Mouse (Mus musculus): Measurements from ENCODE around the gene Fam227a.
"Not testable (repeated sequence)": the region's sequence is repeated elsewhere in the genome, so short reads cannot be mapped to it uniquely, and the experiment has no call there.

Fam227a gene

DNA sequence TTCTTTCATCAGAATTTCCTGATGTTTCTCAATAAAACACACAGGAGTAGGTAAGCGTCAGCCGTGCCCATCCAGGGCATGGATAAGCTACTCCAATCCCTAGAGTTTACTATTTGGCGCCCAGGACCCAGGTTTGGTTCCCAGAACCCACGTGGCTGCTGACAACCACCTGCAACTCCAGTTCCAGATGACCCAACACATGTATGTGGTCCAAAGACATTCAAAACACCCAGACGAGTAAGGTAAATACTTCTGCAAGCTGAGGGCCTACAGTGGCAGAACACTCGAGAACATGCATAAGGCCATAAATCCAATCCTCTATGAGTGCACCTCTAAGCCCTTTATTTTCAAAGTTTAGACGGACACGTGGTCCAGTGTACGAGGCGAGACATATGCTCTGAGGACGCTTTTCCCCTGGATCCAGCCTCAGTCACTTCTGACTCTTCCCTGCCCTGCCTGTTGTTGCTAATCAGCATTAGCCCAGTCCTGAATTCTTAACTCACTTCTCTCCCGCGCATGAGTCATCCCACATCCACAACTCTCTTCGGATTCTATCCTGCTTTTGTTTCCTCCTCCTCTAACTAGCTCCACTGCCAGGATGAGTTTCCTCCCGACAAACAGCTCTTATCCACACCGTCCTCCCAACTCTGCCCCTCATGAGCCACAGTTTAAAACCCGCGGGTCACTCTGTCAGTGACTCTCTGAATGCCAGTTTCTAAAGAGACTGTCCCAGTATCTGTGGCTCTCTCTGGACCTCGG is 25.1 kb upstream of the Fam227a start:
- DNase-seq (ENCODE audit: low spot score), result no peak

DNA sequence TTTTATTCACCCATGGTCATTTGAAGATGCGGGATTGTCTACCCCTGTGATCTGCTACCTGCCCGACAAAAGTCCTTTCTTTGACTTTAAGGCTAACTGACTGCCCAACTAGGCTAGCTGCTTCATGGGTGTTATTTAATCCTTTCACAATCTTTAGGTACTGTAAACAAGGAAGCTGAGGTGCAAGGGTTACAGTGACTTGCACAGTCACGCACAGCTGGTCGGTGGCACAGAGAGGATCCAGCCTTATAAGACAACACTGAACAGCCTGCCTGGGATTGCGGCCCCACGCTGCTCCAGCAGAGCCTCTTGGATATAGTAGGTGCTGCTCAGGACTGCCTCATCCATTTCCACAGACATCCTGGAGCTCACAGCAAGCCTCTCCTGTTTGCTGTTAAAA is 24.4 kb upstream of the Fam227a start:
- DNase-seq (ENCODE audit: low spot score), result no peak

DNA sequence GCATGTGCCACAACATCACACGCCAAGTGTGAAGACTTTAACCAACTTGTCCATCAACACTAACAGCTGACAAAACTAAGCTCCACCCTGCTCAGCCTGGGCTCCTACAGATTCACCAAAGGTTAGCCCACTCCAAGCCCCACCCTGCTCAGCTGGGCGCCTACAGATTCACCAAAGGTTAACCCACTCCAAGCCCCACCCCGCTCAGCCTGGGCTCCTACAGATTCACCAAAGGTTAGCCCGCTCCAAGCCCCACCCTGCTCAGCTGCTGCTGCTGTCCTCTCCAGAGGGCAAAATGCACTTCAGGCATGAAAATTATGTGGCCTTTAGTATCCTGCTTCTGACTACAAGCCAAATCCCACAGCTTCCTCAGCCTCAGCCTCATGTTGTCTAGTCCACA is 23.2 kb upstream of the Fam227a start:
- no peak for DNase-seq (ENCODE audit: low spot score)

DNA sequence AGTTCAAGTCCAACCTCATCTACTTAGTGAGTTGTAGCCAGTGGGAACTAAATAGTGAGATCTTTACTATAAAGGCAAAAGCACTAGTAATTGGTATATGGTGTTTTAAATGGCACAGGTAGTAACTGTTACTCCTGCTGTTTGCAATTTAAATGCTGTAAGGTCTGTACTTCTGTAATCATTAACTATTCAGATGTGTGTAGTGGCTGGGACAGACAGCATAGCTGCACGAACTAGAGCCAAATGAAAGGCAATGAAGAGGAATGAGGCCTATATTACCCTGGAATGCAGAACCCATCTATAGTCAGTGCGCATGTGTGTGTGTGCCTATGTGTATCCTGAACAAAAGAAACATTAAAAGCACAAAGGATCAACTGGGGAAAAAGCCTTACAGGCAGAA is 19.2 kb upstream of the Fam227a start:
- DNase-seq (ENCODE audit: low spot score), result no peak

DNA sequence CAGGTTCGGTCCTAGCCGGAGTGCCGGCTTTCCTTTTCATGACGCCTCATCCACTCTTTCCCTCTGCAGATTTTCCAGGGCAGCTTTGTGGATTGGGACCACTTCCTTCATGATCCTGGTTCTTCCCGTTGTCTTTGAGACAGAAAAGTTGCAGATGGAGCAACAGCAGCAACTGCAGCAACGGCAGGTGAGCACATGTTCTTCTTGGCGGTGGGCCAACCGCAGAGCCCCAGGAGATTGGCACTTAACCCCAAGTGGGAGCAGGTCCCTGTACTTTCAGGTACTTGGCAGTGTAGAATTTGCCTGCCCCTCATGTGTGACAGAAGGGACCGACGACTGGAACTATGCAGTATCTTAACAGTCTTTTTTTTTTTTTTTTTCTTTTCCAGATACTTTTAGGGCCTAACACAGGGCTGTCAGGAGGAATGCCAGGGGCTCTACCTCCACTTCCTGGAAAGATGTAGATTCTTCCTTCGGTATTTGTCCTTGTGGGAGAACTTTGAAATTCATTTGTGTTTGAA is 13.1 kb upstream of the Fam227a start:
- DNase-seq (ENCODE audit: low spot score), result not testable (repeated sequence)

DNA sequence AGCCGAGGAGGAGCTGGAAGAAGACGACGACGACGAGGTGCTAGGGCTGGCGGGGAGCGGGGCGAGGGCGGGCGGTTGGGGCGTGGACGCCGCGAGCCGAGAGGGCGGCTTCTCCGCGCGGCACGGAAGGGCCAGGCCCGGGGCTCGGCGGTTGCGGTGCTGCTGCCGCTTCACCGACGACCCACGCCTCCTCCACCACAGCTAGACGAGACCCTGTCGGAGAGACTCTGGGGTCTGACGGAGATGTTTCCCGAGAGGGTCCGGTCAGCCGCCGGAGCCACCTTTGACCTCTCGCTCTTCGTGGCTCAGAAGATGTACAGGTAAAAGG is 12.2 kb upstream of the Fam227a start:
- no peak for DNase-seq (ENCODE audit: low spot score)

DNA sequence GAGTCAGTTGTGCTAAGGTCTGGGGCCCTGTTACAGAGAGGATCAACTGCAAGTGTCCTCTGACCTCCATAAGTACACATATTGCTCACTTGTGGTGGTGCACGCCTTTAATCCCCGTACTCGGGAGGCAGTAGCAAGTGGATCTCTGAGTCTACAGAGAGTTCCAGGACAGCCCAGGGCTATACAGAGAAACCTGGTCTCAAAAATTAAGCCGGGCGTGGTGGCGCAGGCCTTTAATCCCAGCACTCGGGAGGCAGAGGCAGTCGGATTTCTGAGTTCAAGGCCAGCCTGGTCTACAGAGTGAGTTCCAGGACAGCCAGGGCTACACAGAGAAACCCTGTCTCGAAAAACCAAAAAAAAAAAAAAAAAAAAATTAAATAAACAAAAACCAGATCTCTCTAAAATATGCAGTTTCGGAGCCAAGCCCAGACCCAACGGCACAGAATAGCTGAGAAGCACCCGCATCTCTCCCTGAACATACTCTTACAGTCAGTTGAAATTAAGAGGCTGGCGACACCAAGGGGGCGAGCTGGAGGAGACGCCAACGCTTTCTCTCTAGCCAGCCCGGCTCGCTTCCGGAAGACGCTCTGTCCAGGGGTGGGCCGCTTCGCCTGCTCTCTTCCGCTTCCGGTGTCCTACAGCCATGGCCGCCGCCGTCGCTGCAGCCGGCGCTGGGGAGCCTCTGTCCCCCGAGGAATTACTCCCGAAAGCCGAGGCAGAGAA is 11.7 kb upstream of the Fam227a start, which contains the start of gene Tomm22:
Gene Tomm22 (plus strand): TSS at position 613 of the 723 bp plus-strand sequence.
- DNase-seq (ENCODE audit: low spot score), result peak; percentile 96

DNA sequence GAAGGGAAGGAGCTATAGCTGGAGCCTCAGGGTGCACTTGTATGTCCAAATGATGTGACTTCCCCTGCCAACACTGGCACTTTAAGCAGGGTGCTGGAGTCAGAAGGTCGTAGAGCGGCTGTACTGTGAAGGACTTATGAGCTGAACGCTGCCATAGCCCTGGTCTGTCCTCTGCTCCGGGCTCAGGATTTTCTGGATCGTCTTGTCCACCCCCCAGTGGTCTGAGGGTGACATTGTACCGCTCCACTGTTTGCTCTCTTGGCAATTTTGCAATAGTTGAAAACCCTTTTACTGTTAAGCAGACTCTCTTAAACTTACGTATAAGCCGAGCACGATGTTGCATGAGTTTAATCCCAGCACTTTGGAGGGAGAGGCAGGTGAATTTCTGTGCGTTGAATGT is 10.4 kb upstream of the Fam227a start:
- DNase-seq (ENCODE audit: low spot score), result no peak

DNA sequence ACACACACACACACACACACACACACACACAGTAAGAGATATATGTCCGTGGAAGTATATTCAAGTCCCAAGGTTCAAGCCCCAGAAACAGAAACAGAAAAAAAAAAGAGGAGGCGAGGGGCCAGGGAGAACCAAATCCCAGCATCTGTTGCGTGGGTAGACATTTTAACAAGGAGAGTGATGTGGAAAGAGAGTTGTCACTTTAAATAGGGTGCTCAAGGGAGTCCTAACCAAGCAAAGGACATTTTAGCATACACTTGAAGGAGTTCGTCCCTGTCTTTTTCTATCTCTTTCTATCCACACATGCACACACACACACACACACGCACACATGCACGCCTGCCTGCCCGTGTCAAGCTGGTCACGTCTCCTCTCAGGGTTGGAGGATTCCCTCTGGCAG is 5.9 kb upstream of the Fam227a start:
- no peak for DNase-seq (ENCODE audit: low spot score)

DNA sequence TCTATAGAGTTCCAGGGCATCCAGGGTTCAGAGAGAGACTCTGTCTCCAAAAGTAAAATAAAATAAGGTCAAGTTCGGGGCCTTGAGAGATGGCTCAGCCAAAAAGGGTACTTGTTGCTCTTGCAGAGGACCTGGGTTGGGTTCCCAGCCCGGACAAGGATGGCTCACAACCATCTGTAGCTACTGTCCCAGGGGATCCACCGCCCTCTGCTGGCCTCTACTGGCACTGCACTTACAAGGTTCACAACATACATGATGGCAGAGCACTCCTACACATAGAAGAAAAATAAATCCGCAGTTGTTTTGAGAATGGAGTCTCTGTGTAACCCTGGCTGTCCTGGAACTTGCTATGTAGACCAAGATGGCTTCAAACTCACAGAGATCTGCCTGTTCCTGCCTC is 3.1 kb upstream of the Fam227a start:
- peak; percentile 53 for DNase-seq (ENCODE audit: low spot score)

DNA sequence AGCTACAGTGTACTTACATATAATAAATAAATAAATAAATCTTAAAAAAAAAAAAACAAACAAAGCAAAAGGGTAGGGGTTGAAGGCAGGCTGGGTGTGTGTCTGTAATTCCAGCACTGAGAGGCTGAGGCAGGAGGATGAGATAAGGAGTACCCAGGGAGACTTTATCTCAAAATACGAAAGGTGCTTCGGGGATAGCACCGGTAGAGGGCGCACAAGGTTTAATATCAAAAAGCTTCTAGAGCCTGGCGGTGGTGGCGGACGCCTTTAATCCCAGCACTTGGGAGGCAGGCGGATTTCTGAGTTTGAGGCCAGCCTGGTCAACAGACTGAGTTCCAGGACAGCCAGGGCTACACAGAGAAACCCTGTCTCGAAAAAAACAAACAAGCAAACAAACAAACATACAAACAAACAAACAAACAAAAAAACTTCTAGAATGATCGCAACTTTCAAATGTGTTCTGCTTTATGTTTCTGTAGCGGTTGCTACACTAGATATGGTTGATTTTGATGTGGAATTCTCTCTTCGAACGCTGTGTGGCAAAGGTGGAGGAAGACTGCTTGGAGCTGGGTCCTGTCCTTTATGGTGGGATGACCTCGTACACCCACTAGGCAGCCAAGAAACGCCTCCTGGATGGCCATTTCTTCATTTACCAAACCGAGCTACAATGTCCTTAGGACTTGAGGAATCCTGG is 772 bp downstream of the Fam227a start:
- DNase-seq (ENCODE audit: low spot score), result peak; percentile 95

DNA sequence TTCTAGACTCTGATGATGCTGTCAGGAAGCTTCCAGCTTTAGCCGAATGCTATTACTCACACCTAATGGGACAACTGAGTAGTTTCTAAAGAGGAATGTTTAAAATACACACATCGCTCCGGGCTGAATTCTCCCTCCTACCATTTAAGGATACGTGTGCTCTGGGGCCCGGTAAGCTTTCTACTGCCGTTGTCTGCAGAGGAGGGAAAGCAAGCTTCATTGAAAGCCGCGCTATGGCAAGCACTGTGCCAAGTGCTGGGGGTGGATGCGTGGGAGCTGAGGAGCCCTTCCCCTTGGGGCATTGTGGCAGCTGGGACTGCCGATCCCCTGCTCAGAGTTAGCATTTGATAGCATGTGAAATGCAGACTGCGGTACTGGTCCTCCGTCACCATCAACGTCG is 2.3 kb downstream of the Fam227a start:
- no peak for DNase-seq (ENCODE audit: low spot score)

DNA sequence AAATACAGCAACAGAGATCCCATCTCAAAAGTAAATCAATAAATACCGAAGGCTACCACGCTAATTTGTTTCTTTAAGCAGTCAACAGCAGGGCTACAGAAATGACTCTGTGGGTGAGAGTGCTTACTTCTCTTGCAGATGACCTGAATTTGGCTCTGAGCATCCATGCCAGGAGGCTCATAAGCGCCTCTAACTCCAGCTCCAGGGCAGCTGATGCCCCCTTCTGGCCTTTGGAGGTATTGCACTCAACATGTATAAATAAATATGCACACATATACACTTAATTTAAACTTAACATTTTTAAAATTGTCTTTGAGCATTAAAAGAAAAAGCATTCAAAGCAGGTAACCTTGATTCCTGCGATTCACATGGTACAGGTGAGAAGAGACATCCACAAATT is 7.3 kb downstream of the Fam227a start:
- DNase-seq (ENCODE audit: low spot score), result peak; percentile 11

DNA sequence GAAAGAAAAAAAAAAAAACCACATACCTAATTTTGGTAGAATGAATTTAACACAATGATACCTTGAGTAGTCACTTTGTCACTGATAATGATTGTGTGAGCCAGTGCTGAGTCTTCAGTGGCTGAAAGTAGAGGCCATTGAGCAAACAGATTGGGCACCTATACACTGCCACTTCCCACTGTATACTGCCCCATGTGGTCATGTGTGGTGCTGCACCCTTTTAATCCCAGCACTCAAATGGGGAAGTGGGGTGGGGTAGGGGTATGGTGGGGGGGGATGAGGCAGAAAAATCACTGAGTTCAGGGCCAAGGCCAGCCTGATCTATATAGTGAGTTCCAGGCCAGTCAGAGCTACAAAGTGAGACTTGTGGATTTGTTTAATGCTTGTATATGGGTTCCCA is 8.2 kb downstream of the Fam227a start:
- peak; percentile 53 for DNase-seq (ENCODE audit: low spot score)

DNA sequence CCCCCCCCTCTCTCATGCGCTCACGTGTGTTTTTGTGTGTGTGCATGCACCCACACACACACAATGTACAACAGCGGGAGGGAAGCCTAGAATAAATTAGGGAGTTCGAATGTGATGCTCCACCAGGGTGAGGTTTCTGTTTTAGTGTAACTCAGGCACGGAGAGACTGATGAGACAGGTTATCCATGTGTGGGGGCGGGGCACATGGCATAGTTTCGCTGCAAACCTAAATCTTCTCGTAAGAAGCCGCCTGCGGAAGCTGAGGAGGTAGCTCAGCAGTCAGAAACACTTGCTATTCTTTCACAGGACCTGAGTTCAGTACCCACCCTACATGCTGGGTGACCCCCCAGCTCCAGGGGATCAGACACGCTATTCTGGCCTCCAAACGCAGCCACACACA is 10.6 kb downstream of the Fam227a start:
- DNase-seq (ENCODE audit: low spot score), result no peak

DNA sequence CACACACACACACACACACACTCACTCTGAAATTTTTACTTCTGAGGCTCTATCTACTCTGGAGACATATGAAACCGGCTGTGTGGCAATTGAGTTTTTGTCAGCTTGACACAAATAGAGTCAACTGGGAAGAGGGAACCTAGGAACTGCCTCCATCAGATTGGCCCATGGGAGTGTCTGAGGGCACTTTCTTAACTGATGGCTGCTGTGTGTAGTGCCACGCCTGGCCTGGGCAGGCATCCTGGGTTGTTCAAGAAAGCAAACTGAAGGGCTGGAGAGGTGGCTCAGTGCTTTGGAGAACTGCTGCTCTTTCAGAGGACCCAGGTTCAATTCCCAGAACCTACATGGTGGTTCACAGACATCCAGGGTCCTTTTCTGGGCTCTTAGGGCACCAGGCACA is 13.3 kb downstream of the Fam227a start:
- no peak for DNase-seq (ENCODE audit: low spot score)

DNA sequence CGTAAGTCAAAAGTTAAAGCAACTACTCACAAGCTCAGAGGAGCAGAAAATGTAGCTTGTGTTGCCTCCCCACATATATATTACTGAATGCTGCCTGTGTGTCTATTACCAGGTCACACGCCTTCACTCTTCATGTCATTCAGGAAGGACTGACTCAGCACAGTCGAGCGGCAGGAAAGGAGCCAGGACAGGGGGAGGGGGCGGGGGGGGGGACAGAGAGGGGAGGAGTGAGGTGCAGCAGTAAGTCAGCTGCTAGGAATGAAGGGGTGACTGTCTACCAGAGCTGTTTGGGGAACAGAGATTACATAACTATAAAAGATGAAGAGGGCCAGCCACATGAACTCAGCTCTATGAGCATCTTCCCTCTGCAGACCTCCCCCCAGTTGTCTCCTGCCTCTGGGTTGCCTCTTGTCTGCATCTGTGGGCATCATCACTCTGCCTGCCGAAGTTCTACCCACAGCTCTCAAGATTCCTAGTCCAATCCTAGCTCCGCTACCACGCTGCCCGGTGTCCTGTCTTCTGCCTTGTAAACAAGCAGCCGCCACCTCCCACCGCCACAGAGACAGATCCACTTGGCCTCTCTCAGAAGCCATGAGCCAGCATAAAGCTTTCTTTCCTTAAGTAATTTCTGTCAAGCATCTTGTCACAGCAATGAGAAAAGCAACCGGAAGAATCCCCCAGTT is 17.5 kb downstream of the Fam227a start:
- DNase-seq (ENCODE audit: low spot score), result no peak

DNA sequence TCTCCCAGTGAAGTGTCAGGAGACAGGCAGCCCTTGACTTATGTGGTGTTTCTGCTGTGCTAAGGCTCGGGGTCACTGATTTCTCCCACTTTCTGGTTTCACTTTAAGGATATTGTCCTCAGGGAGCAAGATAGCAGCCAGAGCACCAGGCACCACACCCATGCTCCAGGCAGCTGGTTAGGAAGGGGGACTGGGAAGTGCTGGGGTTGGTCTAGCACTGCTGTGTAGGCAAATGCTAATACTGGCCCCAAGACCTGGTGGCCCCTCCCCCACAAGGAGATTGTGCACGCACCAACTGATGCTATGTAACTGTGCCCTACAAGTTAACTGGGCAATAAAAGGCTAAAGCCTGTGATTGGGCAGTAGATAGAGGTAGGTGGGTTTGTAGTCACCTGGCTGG is 28.3 kb downstream of the Fam227a start:
- no peak for DNase-seq (ENCODE audit: low spot score)

DNA sequence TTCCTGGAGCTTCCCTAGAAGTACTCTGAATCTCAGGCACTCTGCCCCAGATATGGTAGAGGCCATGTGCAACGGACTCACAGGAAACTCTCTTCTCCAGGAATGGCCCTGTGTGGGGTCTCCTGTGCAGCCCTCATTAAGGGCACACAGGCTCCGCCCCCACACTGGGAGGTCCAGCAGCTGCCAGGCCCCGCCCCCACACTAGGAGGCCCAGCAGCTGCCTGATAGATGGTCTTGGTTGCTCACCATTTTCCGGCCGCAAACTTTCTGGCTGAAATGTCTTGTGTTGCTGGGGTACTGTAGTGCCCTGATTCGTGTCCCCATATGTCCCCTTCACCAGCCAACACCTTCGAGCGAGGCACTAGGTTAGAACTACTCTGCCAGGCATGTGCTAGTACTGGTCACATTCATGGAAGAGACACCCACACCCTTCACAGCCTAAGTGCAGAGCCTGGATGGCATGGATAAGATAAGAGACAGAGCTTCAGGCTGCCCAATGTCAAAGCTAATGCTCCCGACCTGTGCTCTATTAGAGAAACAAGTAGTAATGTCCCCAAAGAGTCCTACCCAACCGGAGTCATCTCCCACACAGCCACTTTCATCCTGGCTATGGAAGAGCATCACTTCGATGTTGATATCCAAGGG is 38.9 kb downstream of the Fam227a start:
- peak; percentile 9 for DNase-seq (ENCODE audit: low spot score)

DNA sequence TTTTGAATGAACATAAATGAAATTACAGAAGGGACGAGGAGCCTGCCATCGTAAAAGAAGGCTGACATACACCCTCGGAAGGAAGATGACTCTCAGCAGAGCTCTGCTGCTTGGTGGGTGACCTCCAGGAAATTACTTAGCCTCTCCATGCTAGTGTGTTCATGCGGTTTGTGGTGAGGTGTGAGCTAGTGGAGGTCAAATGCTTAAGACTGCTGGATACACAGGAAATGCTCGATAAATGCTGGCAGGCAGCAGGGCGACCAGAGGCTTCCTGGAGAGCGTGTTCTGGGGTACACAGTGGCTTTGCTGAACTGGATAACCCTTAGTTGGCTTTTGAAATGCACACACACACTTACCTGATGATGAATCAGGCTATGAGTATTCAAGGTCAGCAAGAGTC is 40.3 kb downstream of the Fam227a start:
- no peak for DNase-seq (ENCODE audit: low spot score)

DNA sequence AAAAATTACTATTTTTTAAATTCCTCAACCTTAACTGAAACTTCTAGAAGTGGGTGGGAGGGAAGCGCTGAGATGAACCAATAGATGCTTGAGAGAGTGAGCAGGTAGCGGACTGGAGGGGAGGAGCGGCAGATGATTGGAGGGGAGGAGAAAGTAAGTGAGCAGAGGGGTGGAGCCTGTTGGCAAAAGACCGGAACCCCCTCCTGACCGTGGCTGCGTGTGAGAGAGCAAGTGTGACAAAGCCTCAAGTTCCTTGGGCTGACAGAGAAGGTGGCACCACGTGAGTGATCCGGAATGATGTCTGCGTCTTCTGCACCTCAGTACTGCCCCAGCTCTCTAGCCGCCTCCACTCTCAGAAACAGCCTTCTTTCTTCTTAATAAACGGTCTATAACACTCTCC is 41.6 kb downstream of the Fam227a start:
- DNase-seq (ENCODE audit: low spot score), result no peak

DNA sequence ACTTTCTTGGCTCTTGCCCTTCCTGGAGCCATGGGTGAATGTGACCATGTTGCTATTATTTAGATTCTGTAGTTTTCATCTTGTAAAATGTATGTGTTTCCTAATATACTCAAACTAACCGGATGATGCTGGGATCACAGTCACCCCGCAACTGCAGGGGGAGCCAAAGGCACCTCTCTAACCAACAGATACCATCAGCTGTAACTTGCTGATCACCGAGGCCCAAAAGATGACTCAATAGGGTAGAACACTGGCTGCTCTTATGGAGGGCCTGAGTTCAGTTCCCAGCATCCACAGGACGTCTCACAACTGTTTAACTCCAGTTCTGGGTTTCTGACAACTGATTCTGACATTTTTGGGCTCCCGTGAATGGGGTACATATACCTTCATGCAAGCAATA is 42.0 kb downstream of the Fam227a start:
- DNase-seq (ENCODE audit: low spot score), result no peak

Data from embryo, embryonic 10.5 days (tissue).